Mouse (Mus musculus) cerebellum, postnatal 14 days (tissue): ENCODE measurements around the gene Zfr2.
"Not testable (repeated sequence)": the region's sequence is repeated elsewhere in the genome, so short reads cannot be mapped to it uniquely, and the experiment has no call there.

Experiments used
- DNase-seq, 2 experiments: peaks; one replicate each; pipeline ENCODE4 v3.0.0; 2021; ENCODE audit warnings: mixed read lengths in 2 of 2

The Zfr2 gene

DNA sequence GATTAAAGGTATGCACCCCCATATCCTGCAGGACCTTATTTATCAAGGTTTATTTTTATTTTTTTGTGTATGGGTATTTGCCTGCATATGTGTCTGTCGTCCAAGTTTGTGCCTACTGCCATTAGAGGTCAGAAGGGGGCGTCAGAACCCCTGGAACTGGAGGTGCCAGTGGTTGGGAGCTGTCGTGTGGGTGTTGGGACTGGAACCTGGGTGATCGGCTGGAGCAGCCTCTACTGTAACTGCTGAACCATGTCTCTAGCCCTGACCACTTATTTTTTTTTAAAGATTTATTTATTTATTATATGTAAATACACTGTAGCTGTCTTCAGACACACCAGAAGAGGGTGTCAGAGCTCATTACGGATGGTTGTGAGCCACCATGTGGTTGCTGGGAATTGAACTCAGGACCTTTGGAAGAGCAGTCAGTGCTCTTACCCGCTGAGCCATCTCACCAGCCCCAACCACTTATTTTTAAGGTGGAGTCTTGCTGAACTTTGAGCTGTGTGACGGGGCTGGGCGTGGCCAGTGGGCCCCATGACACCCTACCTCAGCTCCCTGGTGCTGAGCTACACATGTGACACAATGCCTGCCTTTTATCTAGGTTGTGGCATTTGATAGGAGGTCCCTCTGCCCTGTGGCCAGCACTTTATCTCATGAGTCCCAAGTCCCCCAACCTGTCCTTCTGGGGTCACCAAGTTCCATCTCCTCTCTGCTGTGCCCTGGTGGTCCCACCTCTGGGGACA lies 29.8 kb upstream of the Zfr2 start:
- DNase-seq: no peak

DNA sequence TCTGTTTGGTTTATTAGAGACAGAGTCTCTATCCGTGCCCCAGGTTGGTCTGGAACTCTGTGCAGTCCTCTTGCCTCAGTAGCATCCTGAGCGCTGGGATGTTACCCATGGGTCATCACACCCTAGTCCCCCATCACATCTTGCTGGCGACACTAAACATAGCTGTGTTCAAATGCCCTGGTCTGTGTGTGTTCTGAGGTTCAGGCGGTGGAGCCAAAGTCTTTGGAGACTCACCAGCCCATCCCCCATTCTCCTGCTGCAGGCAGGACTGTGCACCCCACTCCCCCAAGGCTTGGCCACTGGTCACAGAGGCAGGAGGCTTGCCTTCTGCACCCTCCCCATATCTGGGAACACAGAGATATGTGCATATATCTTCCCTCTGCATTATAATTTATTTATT lies 28.8 kb upstream of the Zfr2 start:
- no peak for DNase-seq

DNA sequence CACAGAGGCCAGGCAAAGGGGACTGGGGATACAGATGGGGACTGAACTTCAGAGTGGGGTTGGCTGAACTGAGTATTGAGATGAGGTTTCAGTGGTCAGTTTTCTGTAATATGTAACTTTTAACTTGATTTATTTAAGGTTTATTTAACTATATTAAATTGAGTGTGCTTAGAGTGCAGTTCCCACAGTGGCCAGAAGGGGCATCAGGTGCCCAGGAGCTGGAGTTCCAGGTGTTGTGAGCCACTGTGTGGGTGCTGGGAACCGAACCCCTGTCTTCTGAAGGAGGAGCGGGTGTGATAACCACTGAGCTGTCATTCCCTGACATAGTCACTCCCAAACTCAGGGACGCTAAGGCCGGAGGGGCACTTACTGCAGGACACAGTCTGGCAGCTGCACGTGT lies 22.8 kb upstream of the Zfr2 start:
- no peak for DNase-seq

DNA sequence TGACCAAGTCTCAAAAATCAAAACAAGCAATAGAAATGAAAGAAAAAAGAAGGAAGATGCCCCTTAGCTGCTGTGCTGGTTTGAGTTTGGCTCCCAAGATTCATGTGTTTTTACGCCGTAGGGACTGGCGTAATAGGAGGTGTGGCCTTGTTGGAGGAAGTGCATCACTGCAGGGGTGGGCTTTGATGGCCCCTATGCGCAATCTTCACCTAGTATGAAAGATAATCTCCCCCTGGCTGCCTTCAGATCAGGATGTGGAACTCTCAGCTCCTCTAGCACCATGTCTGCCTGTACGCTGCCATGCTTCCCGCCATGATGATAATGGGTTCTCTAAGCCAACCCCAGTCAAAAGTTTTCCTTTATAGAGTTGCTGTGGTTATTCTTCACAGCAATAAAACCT lies 16.7 kb upstream of the Zfr2 start:
- no peak for DNase-seq

DNA sequence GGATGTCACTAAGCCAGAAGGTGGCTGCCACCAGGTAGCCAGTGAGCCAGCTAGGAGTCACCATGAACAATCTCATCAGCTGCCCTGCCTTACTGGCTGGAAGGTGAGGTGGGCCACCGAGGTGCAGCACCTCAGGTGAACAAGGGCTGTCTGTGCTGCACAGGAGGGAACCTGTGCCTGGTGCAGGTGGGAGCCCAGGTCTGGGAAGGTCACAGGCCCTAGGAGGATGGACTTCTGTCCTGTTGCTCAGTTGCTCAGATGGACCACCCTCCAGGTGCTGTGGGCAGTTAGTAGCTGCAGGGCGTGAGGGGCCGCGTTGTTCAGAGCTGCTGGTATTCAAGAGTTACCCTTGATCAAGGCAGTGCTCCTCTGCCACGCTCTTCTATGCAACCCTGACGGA lies 16.1 kb upstream of the Zfr2 start:
- no peak for DNase-seq

DNA sequence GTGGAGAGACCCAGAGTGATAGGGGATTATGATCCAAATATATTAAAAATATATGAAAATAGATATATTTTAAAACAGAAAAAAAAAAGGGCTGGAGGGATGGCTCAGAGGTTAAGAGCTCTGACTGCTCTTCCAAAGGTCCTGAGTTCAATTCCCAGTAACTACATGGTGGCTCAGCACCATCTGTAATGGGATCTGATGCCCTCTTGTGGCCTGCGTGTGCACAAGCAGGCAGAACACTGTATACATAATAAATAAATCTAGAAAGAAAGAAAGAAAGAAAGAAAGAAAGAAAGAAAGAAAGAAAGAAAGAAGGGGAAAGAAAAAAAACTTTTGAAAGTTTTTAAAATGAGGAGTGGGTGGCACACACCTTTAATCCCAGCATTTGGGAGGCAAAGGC lies 15.7 kb upstream of the Zfr2 start:
- peak in 1 of 2 experiments; percentile 47 for DNase-seq

DNA sequence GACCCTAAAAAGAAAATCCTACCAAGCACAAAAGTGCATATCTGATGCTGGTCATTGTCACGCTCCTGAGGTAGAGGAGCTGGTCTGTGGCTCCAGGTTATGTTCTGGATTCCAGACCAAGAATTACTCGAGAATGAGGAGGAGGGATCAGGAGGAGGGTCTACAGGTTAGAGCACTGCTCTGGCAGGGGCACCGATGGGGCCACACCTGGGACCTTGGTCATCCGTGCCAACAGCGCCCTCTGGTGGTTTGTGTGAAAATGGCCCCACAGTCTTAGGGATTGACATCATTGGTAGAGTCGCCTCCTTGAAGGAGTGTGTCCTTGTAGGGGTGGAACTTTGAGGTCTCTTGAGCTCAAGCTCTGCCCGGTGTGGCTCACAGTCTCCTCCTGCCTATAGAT lies 15.0 kb upstream of the Zfr2 start:
- peak; percentile 72 to 89 for DNase-seq

DNA sequence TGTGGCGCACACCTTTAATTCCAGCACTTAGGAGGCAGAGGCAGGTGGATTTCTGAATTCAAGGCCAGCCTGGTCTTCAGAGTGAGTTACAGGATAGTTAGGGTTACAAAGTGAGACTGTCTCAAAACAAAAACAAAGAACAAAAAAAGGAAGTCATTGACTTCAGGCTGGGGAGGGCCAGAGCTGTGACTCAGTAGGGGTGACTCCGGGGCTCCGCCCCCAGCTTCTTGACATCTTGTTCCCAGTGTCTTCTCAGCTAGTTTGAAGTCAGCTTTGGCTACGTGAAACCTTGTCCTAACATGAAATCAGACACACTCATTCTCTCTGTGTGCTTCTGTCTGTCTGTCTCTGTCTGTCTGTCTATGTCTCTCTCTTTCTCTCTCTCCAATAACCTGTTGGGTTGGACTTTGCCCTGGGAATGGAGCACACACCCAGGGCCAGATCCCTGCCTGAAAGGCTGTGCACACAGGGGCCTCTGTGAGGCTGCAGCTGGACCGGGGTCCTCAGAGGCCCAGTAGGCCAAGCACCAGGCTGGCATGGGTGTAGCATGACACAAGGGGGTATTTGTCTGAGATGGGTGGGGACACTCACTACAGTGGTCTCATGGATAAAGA lies 11.4 kb upstream of the Zfr2 start:
- no peak for DNase-seq

DNA sequence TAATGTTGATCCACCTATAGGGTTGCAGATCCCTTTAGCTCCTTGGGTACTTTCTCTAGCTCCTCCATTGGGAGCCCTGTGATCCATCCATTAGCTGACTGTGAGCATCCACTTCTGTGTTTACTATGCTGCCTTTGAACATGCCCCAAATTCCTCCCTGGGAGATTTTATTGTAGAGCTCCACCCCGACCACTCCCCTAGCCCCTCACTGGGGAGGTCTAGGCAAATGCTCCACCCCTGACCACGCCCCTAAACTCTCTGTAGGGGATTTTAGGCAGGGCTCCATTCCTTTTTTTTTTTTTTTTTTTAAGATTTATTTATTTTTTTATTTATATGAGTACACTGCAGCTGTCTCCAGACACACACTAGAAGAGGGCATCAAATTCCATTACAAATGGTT lies 9.2 kb upstream of the Zfr2 start:
- DNase-seq: not testable (repeated sequence)

DNA sequence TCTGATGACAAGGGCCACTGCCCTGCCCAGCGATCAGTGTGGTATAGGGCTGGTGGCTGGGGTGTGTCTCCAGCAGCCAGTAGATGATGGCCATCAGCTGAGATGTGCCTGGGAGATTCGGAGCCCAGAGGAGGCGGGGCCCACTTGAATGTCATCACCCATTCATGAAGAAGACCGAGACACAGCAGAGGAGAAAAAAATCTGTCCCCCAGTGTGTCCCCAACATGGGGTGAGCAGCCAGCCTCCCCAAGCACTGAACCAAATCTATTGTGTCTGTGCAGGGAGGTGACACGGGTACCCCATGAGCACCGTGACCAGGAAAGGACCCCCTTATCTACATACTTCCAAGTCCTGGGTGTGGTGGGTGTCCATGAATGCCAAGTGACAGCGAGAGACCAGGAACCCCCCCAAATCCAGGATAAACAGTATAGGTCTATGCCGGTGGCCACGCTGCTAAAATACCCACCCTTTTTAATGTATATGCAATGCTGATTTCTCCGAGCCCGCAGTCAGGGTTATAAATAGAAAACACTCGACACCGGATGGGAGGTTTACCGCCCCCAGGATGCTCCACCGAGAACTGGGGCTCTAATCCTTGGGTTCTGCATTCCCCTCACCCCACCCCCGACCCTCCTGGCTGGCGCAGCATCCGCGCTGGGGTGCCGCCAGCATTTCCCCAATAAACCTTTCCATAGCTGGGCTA lies 3.1 kb upstream of the Zfr2 start:
- peak; percentile 56 to 57 for DNase-seq

DNA sequence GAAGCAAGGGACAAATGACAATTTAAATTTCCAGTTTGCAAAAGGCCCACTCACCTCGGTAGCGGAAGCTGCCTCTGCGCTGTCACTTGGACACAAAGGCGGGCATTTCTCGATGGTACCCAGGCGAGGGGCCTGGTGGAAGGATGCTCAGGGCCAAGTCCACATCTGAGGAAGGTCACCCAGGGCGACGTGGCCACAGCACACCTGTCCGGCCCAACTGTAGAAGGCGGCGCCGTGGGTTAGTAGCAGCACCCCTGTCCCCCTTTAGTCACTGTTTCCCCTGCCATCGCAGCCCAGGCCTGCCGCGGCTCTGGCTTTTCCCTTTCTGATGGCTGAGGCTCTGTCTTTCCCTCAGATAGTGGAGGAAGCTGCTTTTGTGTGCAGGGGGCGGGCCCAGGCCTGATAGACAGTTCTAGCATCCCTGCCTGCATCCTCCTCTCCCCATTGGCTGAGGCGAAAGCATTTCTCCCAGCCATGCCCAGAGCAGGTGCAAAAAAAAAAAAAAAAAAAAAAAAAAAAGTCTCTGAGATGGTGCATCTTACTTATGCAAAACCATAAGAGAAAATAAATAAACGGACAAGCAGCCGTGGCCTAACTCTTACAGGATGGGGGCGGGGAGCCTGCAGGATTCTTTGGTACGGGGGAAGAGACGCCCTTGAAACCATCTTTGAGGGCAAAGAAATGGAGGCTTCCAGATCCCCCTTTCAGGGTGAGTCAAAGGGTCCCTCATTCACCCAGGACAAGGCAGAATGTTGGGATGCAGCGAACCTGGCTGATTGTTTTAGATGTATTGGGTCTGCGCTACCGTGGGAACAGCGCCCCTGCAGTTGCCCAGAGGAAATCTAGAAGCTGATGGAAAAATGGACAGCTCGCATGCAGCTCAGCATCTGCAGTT lies 2.3 kb upstream of the Zfr2 start, which contains the start of gene Atcay:
Gene Atcay (minus strand): TSS at position 396 of the 895 bp plus-strand sequence.
- DNase-seq: peak; percentile 87 to 88

DNA sequence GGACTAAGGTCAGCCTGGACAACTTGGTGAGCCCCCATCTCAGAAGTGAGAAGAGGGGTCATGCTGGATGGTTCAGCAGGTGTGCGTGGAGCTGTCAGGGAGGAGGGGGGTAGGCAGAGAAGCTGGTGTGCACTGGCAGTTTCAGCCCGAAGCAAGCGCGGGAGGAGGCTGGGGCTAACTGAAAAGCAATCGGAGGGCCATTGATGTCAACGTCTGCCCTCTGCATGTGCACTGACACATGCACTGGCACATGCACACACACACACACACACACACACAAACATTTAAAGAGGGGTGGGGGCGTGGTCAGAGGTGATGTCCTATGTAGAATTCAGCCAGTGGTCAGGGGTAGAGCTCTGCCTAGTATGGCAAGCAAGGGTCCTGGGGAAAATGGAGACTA lies 1.5 kb upstream of the Zfr2 start:
- DNase-seq: no peak

DNA sequence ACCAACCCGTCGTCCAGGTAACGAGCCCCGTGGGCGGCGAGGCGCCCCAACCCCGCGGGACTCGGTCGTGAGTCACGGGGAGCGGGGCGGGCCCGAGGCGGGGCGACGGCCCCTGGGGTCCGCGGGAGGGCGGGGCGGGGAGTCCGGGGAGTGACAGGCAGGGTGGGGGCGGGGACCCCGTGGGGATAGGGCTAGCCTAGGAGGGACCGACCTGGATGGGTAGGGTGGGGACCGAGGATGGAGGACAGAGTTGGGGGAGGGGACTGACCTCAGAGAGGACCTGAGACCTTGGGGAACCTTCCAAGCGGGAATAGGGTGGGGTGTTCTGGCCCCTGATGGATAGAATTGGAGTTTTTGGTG lies 251 bp downstream of the Zfr2 start:
- no peak for DNase-seq

DNA sequence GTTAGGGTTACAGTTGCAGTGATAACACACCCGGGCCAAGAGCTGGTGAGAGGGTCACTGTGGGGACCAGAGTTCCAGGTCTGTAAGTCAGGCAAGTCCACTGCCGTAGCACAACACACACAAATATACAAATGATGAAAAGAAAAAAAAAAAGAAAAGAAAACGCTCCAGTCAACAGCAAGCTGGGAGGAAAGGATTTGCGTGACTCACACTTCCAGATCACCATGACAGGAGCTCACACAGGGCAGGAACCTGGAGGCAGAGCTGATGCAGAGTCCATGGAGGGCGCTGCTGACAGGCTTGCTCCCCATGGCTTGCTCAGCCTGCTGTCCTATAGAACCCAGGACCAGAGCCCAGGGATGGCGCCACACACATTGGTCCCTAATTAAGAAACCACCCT lies 1.3 kb downstream of the Zfr2 start:
- no peak for DNase-seq

DNA sequence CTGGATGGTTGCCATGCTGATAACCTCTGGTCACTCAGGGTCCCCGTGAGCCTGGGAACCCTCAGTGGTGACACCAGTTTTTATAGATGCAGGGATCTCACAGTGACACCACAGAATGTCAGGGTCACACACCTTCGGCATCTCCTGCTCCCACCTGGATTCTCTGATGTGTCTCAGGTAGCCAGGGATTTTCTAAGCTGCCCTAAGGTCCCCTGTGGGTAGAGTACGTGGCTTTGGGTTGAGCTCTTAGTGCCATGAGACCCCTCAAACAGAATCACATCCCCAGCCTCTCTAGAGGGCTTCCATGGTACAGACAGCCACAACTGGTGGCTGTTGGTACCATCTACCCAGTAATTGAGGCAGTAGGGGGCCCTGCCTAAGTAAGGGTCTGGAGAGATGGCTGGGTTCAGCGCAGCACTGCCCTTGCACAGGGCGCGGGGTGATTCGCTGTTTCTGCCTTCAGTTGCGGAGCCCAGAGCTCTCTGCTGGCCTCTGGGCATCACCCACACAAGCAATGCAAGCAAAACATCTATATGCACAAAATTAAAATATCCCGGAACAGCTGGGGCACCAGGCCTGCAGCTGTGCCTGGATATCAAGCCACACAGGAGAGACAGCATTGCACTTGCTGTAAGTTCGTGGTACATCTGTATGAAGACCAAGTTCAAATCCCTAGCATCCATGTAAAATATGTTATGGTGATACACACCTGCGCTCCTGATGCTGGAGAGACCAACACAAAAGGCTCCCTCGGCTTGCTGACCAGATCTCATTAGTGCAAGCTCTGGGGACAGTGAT lies 3.7 kb downstream of the Zfr2 start:
- DNase-seq: no peak

DNA sequence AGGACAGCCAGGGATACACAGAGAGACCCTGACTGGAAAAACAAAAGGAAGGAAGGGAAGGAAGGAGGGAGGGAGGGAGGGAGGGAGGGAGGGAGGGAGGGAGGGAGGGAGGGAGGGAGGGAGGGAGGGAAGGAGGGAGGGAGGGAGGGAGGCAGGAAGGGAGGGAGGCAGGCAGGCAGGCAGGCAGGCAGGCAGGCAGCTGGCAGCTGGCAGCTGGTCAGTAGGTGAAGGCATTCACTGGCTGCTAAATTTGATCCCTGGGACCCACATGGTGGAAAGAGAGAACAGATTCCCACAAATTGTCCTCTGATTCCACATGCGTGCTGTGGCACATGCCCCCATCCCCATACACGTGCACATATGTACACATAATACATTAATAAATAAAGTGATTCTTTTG lies 5.7 kb downstream of the Zfr2 start:
- peak in 1 of 2 experiments; percentile 26 for DNase-seq

DNA sequence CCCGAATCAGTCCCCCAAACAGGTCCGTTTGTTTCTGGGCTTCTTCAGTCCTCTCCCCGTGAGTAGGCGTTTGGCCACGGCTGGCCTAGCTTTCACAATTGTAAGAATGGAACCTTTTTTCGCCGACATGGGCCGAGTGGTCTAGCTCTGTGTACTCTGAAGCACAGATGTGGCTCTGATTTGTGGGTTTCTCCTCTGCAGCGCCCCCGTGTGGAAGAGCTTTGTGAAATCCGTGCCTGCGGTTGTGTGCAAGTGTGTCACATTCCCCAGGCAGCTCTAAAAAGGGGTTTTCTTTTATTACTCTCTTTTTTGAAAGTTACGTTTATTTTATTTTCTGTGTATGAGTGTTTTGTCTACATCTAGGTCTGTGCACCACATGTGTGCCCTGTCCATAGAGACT lies 7.9 kb downstream of the Zfr2 start:
- DNase-seq: peak; percentile 66 to 79

DNA sequence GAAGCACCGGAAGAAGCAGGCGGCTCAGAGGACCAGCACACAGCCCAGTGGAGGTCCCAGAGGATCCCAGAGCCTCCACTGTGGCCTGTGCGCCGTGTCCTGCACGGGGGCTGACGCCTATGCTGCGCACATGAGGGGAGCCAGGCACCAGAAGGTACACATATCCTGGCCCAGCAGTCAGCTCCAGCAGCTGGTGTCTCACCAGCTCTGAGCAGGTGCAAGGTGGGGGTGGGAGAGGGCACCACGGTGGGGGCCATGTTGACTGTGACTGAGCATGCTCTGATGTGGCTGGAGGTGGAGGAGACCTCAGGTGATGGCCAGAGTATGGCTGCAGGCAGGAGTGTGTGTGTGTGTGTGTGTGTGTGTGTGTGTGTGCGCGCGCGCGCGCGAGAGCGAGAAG lies 9.1 kb downstream of the Zfr2 start:
- DNase-seq: no peak

DNA sequence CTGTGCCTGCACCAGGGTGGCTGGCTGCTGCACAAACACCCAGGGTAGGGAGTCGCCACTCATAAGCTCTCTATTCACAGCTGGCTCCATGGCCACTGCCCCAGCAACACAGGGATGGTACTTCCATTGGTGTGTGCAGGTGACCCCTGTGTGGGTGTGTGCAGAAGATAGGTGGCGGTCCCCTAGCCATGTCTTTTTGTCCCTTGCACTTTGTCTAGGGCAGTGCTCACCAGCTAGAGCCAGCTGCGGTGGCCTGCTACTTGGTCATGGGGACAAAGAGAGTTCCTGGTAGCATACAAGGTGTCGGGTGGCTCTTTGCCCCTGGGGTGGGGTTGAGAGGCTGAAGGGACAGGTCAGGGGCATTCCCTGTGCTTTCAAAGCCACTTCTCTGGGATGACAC lies 11.2 kb downstream of the Zfr2 start:
- DNase-seq: no peak

DNA sequence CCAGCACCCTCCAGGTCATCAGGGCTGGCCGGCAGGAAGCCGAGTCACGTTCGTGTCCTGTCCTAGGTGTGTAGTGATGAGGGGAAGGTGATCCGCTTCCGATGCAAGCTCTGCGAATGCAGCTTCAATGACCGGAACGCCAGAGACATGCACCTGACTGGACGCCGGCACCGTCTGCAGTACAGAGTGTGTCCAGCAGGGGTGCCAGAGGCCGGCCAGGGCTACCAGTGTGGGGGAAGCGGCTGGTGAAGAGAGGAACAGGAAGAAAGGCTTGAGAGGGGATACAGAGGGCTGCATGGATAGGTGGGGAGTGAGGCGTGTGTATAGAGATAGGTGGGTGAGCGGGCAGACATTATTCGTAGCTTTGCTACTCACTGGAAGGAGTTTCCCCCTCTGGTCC lies 11.6 kb downstream of the Zfr2 start:
- peak; percentile 94 to 96 for DNase-seq

DNA sequence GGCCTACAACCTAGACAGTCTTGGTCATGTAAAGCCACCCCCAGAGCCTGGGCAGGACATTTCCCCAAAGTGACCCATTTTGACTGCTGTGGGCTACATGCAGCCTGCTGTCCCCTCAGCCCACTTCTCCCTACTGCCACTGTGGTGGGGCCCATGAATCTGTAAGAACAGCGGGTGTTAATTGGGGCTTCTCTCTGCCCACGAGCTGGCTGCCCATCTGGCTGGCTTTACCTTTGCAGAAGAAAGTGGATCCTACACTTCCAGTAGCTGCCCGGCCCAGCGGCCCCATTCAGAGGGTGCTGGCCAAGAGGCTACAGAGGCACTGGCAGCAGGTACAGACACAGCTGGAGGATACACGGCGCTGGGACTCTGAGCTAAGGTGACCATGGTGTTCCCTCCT lies 12.2 kb downstream of the Zfr2 start:
- DNase-seq: no peak

DNA sequence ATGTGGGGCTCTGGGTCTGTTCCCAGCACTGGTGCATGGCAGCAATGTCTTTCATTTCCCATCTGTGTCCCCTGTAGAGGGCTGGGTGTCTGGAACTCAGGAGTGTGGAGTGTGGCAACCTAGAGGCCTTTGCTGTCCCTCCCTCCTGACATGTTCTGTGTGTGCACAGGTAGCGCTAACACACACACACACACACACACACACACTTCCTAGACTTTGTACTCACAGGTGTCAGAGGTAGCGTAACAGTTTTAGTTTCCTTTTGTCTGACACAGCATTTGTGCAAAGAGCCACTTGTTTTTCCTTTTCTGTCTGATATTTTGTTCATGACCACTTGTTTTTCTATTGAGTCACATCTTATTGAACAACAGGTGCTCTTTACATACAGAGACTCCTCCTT lies 14.8 kb downstream of the Zfr2 start:
- DNase-seq: no peak
